Mouse (Mus musculus) olfactory bulb, adult 2 months (tissue): ENCODE data around the gene Acsl4. TPM values are rescaled to one million over a fixed set of nuclear protein-coding genes. Genes with fewer than 3 reads are reported as not detected.

ENCODE experiments used
- H3K27ac ChIP-seq: fragments of 200-500 bp; 2 replicates; pipeline ENCODE4 v1.5.1; 2012; ENCODE audit warnings: low read depth, low read length; ENCODE audit not compliant: insufficient read depth
- H3K4me1 ChIP-seq: fragments of 200-500 bp; 2 replicates; pipeline ENCODE4 v1.6.1; 2012; ENCODE audit warnings: low read length; ENCODE audit not compliant: control insufficient read depth, insufficient read depth
- H3K4me3 ChIP-seq: fragments of 200-500 bp; 2 replicates; pipeline ENCODE4 v1.5.1; 2012; ENCODE audit warnings: mild to moderate bottlenecking, low read depth, low read length, moderate library complexity; ENCODE audit not compliant: insufficient read depth
- CTCF ChIP-seq: fragments of 200-500 bp; IDR thresholded peaks from 2 replicates; pipeline ENCODE4 v1.5.1; 2012; ENCODE audit warnings: low read depth, mild to moderate bottlenecking, low read length, moderate library complexity; ENCODE audit not compliant: insufficient read depth
- POLR2A ChIP-seq: fragments of 200-500 bp; IDR thresholded peaks from 2 replicates; pipeline ENCODE4 v1.6.1; 2012; ENCODE audit warnings: mild to moderate bottlenecking, low read depth, low read length, moderate library complexity; ENCODE audit not compliant: insufficient read depth
- WGBS: fragments of 180-500 bp; shearing (Covaris S2); methylation state at CpG from one replicate; pipeline ENCODE4 v1.1.7; 2018; 5-methylcytosine and 5-hydroxymethylcytosine counted together
- polyA plus RNA-seq: library from polyadenylated mRNA; stranded (reverse); fragments of >200 nt; gene quantifications from 2 replicates; pipeline ENCODE4 v1.2.4, GENCODE M21; 2012; ENCODE audit warnings: low replicate concordance; ENCODE audit not compliant: missing spikeins, insufficient read depth, insufficient read length

Acsl4 gene
- polyA plus RNA-seq, 1 experiment: not detected

DNA sequence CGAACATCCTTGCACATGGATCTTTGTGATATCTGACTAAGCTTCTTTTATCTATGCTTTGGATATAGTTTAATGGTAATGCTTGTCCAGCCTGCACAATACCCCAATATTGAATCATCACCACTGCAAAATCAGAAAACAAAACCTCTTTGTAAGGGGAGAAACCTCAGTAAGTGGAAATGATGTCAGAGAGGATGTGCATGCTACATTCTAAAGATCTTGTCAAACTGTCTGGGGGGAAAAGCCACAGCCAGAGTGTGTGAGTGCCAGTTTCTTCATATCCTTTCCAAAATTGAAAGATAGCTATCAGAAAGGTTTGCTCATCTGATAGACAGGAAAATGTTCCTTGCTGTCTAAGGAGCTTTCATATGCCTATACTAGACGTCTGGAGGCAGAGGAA, 8.3 kb upstream of the Acsl4 start:
- Histone ChIP-seq H3K4me3 (no peak overlapping the region), H3K4me1 (no peaks in the 10 kb centered on the region), H3K27ac (no peak overlapping the region)
- 71% methylated on average over 2 of the region's 2 CpGs for WGBS
- TF ChIP-seq POLR2A (no peak), CTCF (no peak)

- no peak for TF ChIP-seq POLR2A
- no peak for TF ChIP-seq CTCF
- Histone ChIP-seq H3K4me1 (peaks cover 2% of the 10 kb centered on the region; the same call in 1 of the 2 replicates), H3K4me3 (peak overlapping the region; percentile 92), H3K27ac (peak overlapping the region; percentile 85)
- 28% methylated on average over 7 of the region's 7 CpGs for WGBS
Observed at GRCm38 (mm10) chrX:142390909-142391265, 552 bp upstream of the Acsl4 start.

DNA sequence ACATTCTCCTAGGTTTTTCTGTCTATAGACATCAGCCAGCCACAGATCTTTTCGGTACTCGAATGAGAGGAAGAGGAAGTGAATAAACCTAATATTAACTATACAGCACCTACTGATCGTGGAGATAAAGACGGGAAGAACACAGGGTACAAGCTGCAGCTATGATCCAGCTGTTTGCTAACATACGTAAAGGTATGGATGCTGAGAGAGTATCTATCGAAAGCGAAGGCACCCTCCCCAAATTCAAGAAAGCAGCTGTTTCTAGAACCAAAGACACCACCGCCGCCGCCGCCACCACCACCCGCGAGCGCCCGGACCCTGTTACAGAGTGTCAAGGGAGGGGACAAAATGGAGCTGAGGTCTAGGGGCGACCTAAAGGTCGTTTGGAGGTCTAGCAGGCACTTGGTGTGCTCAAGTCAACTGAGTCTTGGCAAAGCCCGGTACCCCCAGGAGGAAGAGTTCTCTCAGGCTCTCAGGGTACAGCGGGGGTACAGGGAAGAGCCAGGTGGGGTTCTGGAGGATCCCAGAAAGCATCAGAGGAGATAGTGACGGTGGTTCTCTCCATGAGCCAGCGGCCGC, 665 bp downstream of the Acsl4 start:
- WGBS: 14% methylated on average over 22 of the region's 22 CpGs
- TF ChIP-seq POLR2A (no peak), CTCF (no peak)
- peak overlapping the region; percentile 75; the same call in 1 of the 2 replicates for H3K27ac ChIP-seq
- peaks cover 2% of the 10 kb centered on the region; the same call in 1 of the 2 replicates for H3K4me1 ChIP-seq
- H3K4me3 ChIP-seq: peak overlapping the region; percentile 92

DNA sequence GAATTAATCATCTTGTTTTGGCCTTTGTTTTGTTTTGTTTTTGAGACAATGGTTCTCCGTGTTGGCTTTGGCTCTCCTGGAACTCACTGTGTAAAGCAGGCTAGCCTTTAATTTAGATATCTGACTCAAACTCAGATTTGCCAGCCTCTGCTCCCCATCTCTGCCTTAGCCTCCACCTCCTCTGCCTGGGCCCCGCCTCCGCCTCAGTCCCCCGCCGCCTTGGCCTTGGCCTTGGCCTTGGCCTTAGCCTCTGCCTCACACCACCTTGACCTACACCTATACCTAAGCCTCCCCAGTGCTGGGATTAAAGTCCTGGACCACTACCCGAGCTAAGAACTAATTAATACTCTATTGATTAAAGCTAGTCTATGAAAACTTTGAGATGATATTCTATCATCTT, 2.2 kb downstream of the Acsl4 start:
- WGBS: 84% methylated on average over 6 of the region's 6 CpGs
- TF ChIP-seq CTCF (no peak), POLR2A (no peak)
- H3K4me3 ChIP-seq: no peak overlapping the region
- H3K27ac ChIP-seq: no peak overlapping the region
- H3K4me1 ChIP-seq: peaks cover 2% of the 10 kb centered on the region; the same call in 1 of the 2 replicates

GRCm38 (mm10) chrX:142387634-142388033, 2.7 kb downstream of the Acsl4 start:
- peaks cover 2% of the 10 kb centered on the region; the same call in 1 of the 2 replicates for H3K4me1 ChIP-seq
- no peak overlapping the region for H3K27ac ChIP-seq
- 95% methylated on average over 1 of the region's 1 CpGs for WGBS
- TF ChIP-seq CTCF (no peak), POLR2A (no peak)
- H3K4me3 ChIP-seq: no peak overlapping the region

- Histone ChIP-seq H3K4me3 (no peak overlapping the region), H3K4me1 (peaks cover 2% of the 10 kb centered on the region; the same call in 1 of the 2 replicates), H3K27ac (no peak overlapping the region)
- TF ChIP-seq POLR2A (no peak), CTCF (no peak)
- 91% methylated on average over 3 of the region's 3 CpGs for whole genome bisulfite sequencing
Observed at GRCm38 (mm10) chrX:142384918-142385317, 5.4 kb downstream of the Acsl4 start.

- H3K4me1 ChIP-seq: no peaks in the 10 kb centered on the region
- no peak for TF ChIP-seq POLR2A
- no peak overlapping the region for H3K27ac ChIP-seq
- 76% methylated on average over 6 of the region's 6 CpGs for WGBS
- no peak overlapping the region for H3K4me3 ChIP-seq
Observed at GRCm38 (mm10) chrX:142379894-142380293, 10.4 kb downstream of the Acsl4 start.

- 87% methylated on average over 6 of the region's 6 CpGs for WGBS
- Histone ChIP-seq H3K4me3 (no peak overlapping the region), H3K4me1 (no peaks in the 10 kb centered on the region), H3K27ac (no peak overlapping the region)
- no peak for TF ChIP-seq CTCF
- TF ChIP-seq POLR2A: no peak
Observed at GRCm38 (mm10) chrX:142378048-142378447, 12.3 kb downstream of the Acsl4 start.

- no peak for TF ChIP-seq CTCF
- no peak for TF ChIP-seq POLR2A
- H3K27ac ChIP-seq: no peak overlapping the region
- H3K4me1 ChIP-seq: no peaks in the 10 kb centered on the region
- 81% methylated on average over 3 of the region's 3 CpGs for whole genome bisulfite sequencing
- H3K4me3 ChIP-seq: no peak overlapping the region
Observed at GRCm38 (mm10) chrX:142377358-142377757, 13.0 kb downstream of the Acsl4 start.

GRCm38 (mm10) chrX:142376747-142377146, 13.6 kb downstream of the Acsl4 start:
- WGBS: 45% methylated on average over 3 of the region's 3 CpGs
- no peaks in the 10 kb centered on the region for H3K4me1 ChIP-seq
- H3K4me3 ChIP-seq: no peak overlapping the region
- TF ChIP-seq CTCF (no peak), POLR2A (no peak)
- H3K27ac ChIP-seq: no peak overlapping the region
